Mouse (Mus musculus) liver, adult 2 months (tissue): ENCODE data around the gene Klhdc1.

Source experiments
- CTCF ChIP-seq: fragments of 200-500 bp; IDR thresholded peaks from 2 replicates; pipeline ENCODE4 v1.5.1; 2011; ENCODE audit warnings: low read depth, low read length, control low read depth
- POLR2A ChIP-seq: fragments of 200-500 bp; IDR thresholded peaks from 2 replicates; pipeline ENCODE4 v1.6.1; 2011; ENCODE audit warnings: low read length, control low read depth; ENCODE audit not compliant: insufficient read depth; ENCODE audit errors: extremely low read depth

DNA sequence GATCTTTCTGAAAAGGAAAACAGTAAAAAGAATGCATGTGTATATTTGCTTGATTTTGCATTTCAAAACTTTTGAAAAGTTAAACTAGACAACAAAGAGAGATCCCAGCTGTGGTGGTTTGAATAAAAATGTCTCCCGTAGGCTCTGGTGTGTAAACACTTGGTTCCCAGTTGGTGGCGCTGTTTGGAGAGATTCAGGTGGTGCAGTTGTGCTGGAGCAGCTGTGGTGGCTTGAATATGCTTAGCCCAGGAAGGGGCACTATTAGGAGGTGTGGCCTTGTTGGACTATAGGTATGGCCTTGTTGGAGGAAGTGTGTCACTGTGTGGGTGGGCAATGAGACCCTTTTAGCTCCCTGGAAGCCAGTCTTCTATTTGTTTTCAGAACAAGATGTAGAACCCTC lies 11.7 kb upstream of the Klhdc1 start:
- TF ChIP-seq POLR2A = no peak
- TF ChIP-seq CTCF = 0 out of 2 replicates have a peak, but pooled peaks have one; percentile 17
